Mouse (Mus musculus): ENCODE results near the gene Elmo1. TPM values are rescaled to one million over a fixed set of nuclear protein-coding genes. Genes with fewer than 3 reads are reported as not detected.

The Elmo1 gene
- polyA plus RNA-seq, 1 experiment from 2014 or later: 49.5 TPM

GRCm38 (mm10) chr13:20372335-20372734 is 281.9 kb downstream of the Elmo1 start:
- no peak overlapping the region for H3K9ac ChIP-seq (replicated peaks; ENCODE audit: low read depth, low read length)
- 70% methylated on average over 4 of the region's 4 CpGs for WGBS
- no peak overlapping the region for H3K4me3 ChIP-seq (ENCODE audit: low read depth, low read length)
- no peaks in the 10 kb centered on the region for H3K9me3 ChIP-seq (ENCODE audit: control insufficient read depth, low read length)
- no peak overlapping the region for H3K4me2 ChIP-seq (ENCODE audit: low read depth, low read length)
- H3K4me1 ChIP-seq (ENCODE audit: control insufficient read depth, insufficient read depth, low read length): peaks cover 6% of the 10 kb centered on the region
- no peak for ATAC-seq (ENCODE audit: low read depth)
- no peak overlapping the region for H3K27ac ChIP-seq (ENCODE audit: low read depth, low read length)
- no peaks in the 10 kb centered on the region for H3K36me3 ChIP-seq (ENCODE audit: control insufficient read depth, insufficient read depth, low read length)
- no peaks in the 10 kb centered on the region for H3K27me3 ChIP-seq (ENCODE audit: control insufficient read depth, insufficient read depth, low read length)

- Histone ChIP-seq H3K4me2 (ENCODE audit: low read depth, low read length) (no peak overlapping the region), H3K9me3 (ENCODE audit: control insufficient read depth, low read length) (no peaks in the 10 kb centered on the region), H3K27ac (ENCODE audit: low read depth, low read length) (no peak overlapping the region), H3K27me3 (ENCODE audit: control insufficient read depth, insufficient read depth, low read length) (no peaks in the 10 kb centered on the region), H3K4me3 (ENCODE audit: low read depth, low read length) (no peak overlapping the region), H3K9ac (replicated peaks; ENCODE audit: low read depth, low read length) (no peak overlapping the region), H3K4me1 (ENCODE audit: control insufficient read depth, insufficient read depth, low read length) (no peaks in the 10 kb centered on the region), H3K36me3 (ENCODE audit: control insufficient read depth, insufficient read depth, low read length) (no peaks in the 10 kb centered on the region)
- no peak for ATAC-seq (ENCODE audit: low read depth)
- 80% methylated on average over 8 of the region's 8 CpGs for WGBS
Measured at GRCm38 (mm10) chr13:20378869-20379268, 288.5 kb downstream of the Elmo1 start.

- no peak overlapping the region for H3K4me3 ChIP-seq (ENCODE audit: low read depth, low read length)
- no peaks in the 10 kb centered on the region for H3K27me3 ChIP-seq (ENCODE audit: control insufficient read depth, insufficient read depth, low read length)
- WGBS: 96% methylated on average over 1 of the region's 1 CpGs
- no peak overlapping the region for H3K27ac ChIP-seq (ENCODE audit: low read depth, low read length)
- H3K9ac ChIP-seq (replicated peaks; ENCODE audit: low read depth, low read length): no peak overlapping the region
- H3K4me2 ChIP-seq (ENCODE audit: low read depth, low read length): no peak overlapping the region
- no peak for ATAC-seq (ENCODE audit: low read depth)
- H3K4me1 ChIP-seq (ENCODE audit: control insufficient read depth, insufficient read depth, low read length): no peaks in the 10 kb centered on the region
- no peaks in the 10 kb centered on the region for H3K36me3 ChIP-seq (ENCODE audit: control insufficient read depth, insufficient read depth, low read length)
- H3K9me3 ChIP-seq (ENCODE audit: control insufficient read depth, low read length): no peaks in the 10 kb centered on the region
Measured at GRCm38 (mm10) chr13:20383875-20384274, 293.5 kb downstream of the Elmo1 start.

- H3K4me3 ChIP-seq (ENCODE audit: low read depth, low read length): no peak overlapping the region
- no peak overlapping the region for H3K9ac ChIP-seq (replicated peaks; ENCODE audit: low read depth, low read length)
- no peak for ATAC-seq (ENCODE audit: low read depth)
Measured at GRCm38 (mm10) chr13:20384846-20385245, 294.4 kb downstream of the Elmo1 start.

GRCm38 (mm10) chr13:20385423-20385822 is 295.0 kb downstream of the Elmo1 start:
- no peaks in the 10 kb centered on the region for H3K4me1 ChIP-seq (ENCODE audit: control insufficient read depth, insufficient read depth, low read length)
- ATAC-seq (ENCODE audit: low read depth): no peak
- H3K4me3 ChIP-seq (ENCODE audit: low read depth, low read length): no peak overlapping the region
- H3K9me3 ChIP-seq (ENCODE audit: control insufficient read depth, low read length): no peaks in the 10 kb centered on the region
- 88% methylated on average over 2 of the region's 2 CpGs for WGBS
- no peak overlapping the region for H3K9ac ChIP-seq (replicated peaks; ENCODE audit: low read depth, low read length)
- no peaks in the 10 kb centered on the region for H3K27me3 ChIP-seq (ENCODE audit: control insufficient read depth, insufficient read depth, low read length)
- no peak overlapping the region for H3K4me2 ChIP-seq (ENCODE audit: low read depth, low read length)
- no peak overlapping the region for H3K27ac ChIP-seq (ENCODE audit: low read depth, low read length)
- no peaks in the 10 kb centered on the region for H3K36me3 ChIP-seq (ENCODE audit: control insufficient read depth, insufficient read depth, low read length)

More at GRCm38 (mm10) chr13:20384846-20385245, 294.4 kb downstream of the Elmo1 start:
- Histone ChIP-seq H3K36me3 (ENCODE audit: control insufficient read depth, insufficient read depth, low read length) (no peaks in the 10 kb centered on the region), H3K27ac (ENCODE audit: low read depth, low read length) (no peak overlapping the region), H3K4me2 (ENCODE audit: low read depth, low read length) (no peak overlapping the region), H3K9me3 (ENCODE audit: control insufficient read depth, low read length) (no peaks in the 10 kb centered on the region), H3K4me1 (ENCODE audit: control insufficient read depth, insufficient read depth, low read length) (no peaks in the 10 kb centered on the region), H3K27me3 (ENCODE audit: control insufficient read depth, insufficient read depth, low read length) (no peaks in the 10 kb centered on the region)
- WGBS: 83% methylated on average over 2 of the region's 2 CpGs

GRCm38 (mm10) chr13:20386462-20387141 is 296.2 kb downstream of the Elmo1 start:
- Histone ChIP-seq H3K4me1 (ENCODE audit: control insufficient read depth, insufficient read depth, low read length) (no peaks in the 10 kb centered on the region), H3K4me2 (ENCODE audit: low read depth, low read length) (no peak overlapping the region), H3K27me3 (ENCODE audit: control insufficient read depth, insufficient read depth, low read length) (no peaks in the 10 kb centered on the region), H3K36me3 (ENCODE audit: control insufficient read depth, insufficient read depth, low read length) (no peaks in the 10 kb centered on the region), H3K9ac (replicated peaks; ENCODE audit: low read depth, low read length) (no peak overlapping the region), H3K27ac (ENCODE audit: low read depth, low read length) (no peak overlapping the region), H3K4me3 (ENCODE audit: low read depth, low read length) (no peak overlapping the region), H3K9me3 (ENCODE audit: control insufficient read depth, low read length) (no peaks in the 10 kb centered on the region)
- ATAC-seq (ENCODE audit: low read depth): no peak
- WGBS: 86% methylated on average over 4 of the region's 4 CpGs

GRCm38 (mm10) chr13:20392824-20393598 is 302.6 kb downstream of the Elmo1 start:
- no peak overlapping the region for H3K4me2 ChIP-seq (ENCODE audit: low read depth, low read length)
- no peak overlapping the region for H3K27ac ChIP-seq (ENCODE audit: low read depth, low read length)
- no peak for ATAC-seq (ENCODE audit: low read depth)
- H3K27me3 ChIP-seq (ENCODE audit: control insufficient read depth, insufficient read depth, low read length): no peaks in the 10 kb centered on the region
- no peaks in the 10 kb centered on the region for H3K9me3 ChIP-seq (ENCODE audit: control insufficient read depth, low read length)
- H3K9ac ChIP-seq (replicated peaks; ENCODE audit: low read depth, low read length): no peak overlapping the region
- WGBS: 73% methylated on average over 3 of the region's 3 CpGs
- H3K4me1 ChIP-seq (ENCODE audit: control insufficient read depth, insufficient read depth, low read length): no peaks in the 10 kb centered on the region
- no peak overlapping the region for H3K4me3 ChIP-seq (ENCODE audit: low read depth, low read length)
- no peaks in the 10 kb centered on the region for H3K36me3 ChIP-seq (ENCODE audit: control insufficient read depth, insufficient read depth, low read length)

- Histone ChIP-seq H3K4me2 (ENCODE audit: low read depth, low read length) (no peak overlapping the region), H3K27me3 (ENCODE audit: control insufficient read depth, insufficient read depth, low read length) (no peaks in the 10 kb centered on the region), H3K9ac (replicated peaks; ENCODE audit: low read depth, low read length) (no peak overlapping the region), H3K4me1 (ENCODE audit: control insufficient read depth, insufficient read depth, low read length) (no peaks in the 10 kb centered on the region), H3K36me3 (ENCODE audit: control insufficient read depth, insufficient read depth, low read length) (no peaks in the 10 kb centered on the region), H3K4me3 (ENCODE audit: low read depth, low read length) (no peak overlapping the region), H3K27ac (ENCODE audit: low read depth, low read length) (no peak overlapping the region), H3K9me3 (ENCODE audit: control insufficient read depth, low read length) (no peaks in the 10 kb centered on the region)
- no peak for ATAC-seq (ENCODE audit: low read depth)
- WGBS: 77% methylated on average over 3 of the region's 3 CpGs
Measured at GRCm38 (mm10) chr13:20397744-20398143, 307.3 kb downstream of the Elmo1 start.

- WGBS: 98% methylated on average over 4 of the region's 4 CpGs
Measured at GRCm38 (mm10) chr13:20398311-20398710, 307.9 kb downstream of the Elmo1 start.

More at GRCm38 (mm10) chr13:20398311-20398710, 307.9 kb downstream of the Elmo1 start:
- no peak overlapping the region for H3K9ac ChIP-seq (replicated peaks; ENCODE audit: low read depth, low read length)
- H3K27me3 ChIP-seq (ENCODE audit: control insufficient read depth, insufficient read depth, low read length): no peaks in the 10 kb centered on the region
- no peak overlapping the region for H3K4me2 ChIP-seq (ENCODE audit: low read depth, low read length)
- H3K9me3 ChIP-seq (ENCODE audit: control insufficient read depth, low read length): no peaks in the 10 kb centered on the region
- H3K36me3 ChIP-seq (ENCODE audit: control insufficient read depth, insufficient read depth, low read length): no peaks in the 10 kb centered on the region
- no peak overlapping the region for H3K4me3 ChIP-seq (ENCODE audit: low read depth, low read length)
- H3K27ac ChIP-seq (ENCODE audit: low read depth, low read length): no peak overlapping the region
- no peaks in the 10 kb centered on the region for H3K4me1 ChIP-seq (ENCODE audit: control insufficient read depth, insufficient read depth, low read length)
- ATAC-seq (ENCODE audit: low read depth): no peak
